Mouse (Mus musculus) small intestine, adult 2 months (tissue): ENCODE data around the gene Spast.

Source experiments
- CTCF ChIP-seq: fragments of 200-500 bp; IDR thresholded peaks from 2 replicates; pipeline ENCODE4 v1.5.1; 2012; ENCODE audit warnings: low read depth, mild to moderate bottlenecking, control low read depth, inconsistent platforms, low read length, moderate library complexity, mixed read lengths; ENCODE audit not compliant: insufficient replicate concordance, insufficient read length; ENCODE audit errors: extremely low read depth
- POLR2A ChIP-seq: fragments of 200-500 bp; IDR thresholded peaks from 2 replicates; pipeline ENCODE4 v1.6.1; 2012; ENCODE audit warnings: low read depth, mild to moderate bottlenecking, control low read depth, inconsistent platforms, low read length, moderate library complexity

- TF ChIP-seq CTCF (no peak), POLR2A (no peak)
Observed at GRCm38 (mm10) chr17:74331049-74331676, 7.6 kb upstream of the Spast start.
